Mouse (Mus musculus): ENCODE measurements at regions not wholly inside any gene's neighbourhood (a gene's known extent, or its start where the extent isn't known, plus 50 kb on each side); places are given as distances from the start of the nearest gene placed in this dataset.

DNA sequence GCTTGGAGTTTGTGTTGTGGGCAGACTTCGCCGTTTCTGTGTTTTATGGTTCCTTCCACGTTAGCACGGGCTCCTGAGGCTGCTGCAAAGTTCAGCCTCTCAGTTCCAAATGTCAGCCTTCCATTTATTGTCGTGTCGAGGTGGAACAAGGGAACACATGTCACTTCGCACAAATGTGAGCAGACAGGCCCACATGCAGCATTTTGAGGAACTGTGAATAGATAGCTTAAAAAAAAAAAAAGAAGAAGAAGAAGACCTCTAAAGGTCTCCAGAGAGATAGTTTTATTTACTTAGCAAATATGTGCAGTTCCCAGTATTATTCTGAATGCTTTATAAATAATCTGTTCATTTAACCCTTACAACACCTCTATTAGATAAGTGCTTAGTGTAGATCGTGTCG, 66.4 kb upstream of the Zc3h12c start:
- Histone ChIP-seq H3K9me3 (ENCODE audit: control insufficient read depth, low read length) (no peaks in the 10 kb centered on the region), H3K27ac (ENCODE audit: low read depth, low read length) (no peak overlapping the region), H3K4me3 (ENCODE audit: low read depth, low read length) (no peak overlapping the region), H3K27me3 (ENCODE audit: control insufficient read depth, insufficient read depth, low read length) (no peaks in the 10 kb centered on the region), H3K9ac (ENCODE audit: low read length) (no peak overlapping the region), H3K36me3 (ENCODE audit: control insufficient read depth, insufficient read depth, low read length) (no peaks in the 10 kb centered on the region), H3K4me2 (ENCODE audit: low read depth) (no peak overlapping the region), H3K4me1 (ENCODE audit: control insufficient read depth, insufficient read depth, low read length) (no peaks in the 10 kb centered on the region)
- ATAC-seq (ENCODE audit: insufficient read depth, low FRiP score, low TSS enrichment) (no peak), DNase-seq (ENCODE audit: low spot score) (no peak)
- WGBS: 73% methylated on average over 9 of the region's 9 CpGs

DNA sequence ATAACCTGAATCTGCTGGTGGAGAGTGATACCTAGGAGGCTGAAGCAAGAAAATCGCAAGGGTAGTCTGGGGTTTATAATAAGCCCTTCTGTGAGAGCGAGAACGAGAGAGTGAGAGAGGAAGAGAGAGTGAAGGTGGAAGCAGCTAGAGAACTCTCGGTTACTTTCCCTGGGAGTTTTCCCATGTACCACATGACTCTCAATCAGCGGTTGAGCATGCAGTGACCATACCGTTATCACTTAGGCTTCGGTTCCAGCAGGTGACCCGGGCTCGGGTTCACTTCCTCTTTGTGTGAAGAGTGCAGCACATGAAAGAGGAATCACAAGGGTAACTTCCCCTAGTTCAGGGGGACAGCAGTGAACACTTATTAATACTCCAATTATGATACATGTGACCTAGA, 61.2 kb upstream of the Zc3h12c start:
- no peak overlapping the region for H3K9ac ChIP-seq (ENCODE audit: low read length)
- H3K36me3 ChIP-seq (ENCODE audit: control insufficient read depth, insufficient read depth, low read length): no peaks in the 10 kb centered on the region
- WGBS: 88% methylated on average over 9 of the region's 9 CpGs
- no peak overlapping the region for H3K4me3 ChIP-seq (ENCODE audit: low read depth, low read length)
- H3K27me3 ChIP-seq (ENCODE audit: control insufficient read depth, insufficient read depth, low read length): no peaks in the 10 kb centered on the region
- ATAC-seq (ENCODE audit: insufficient read depth, low FRiP score, low TSS enrichment): no peak
- H3K9me3 ChIP-seq (ENCODE audit: control insufficient read depth, low read length): no peaks in the 10 kb centered on the region
- no peak overlapping the region for H3K27ac ChIP-seq (ENCODE audit: low read depth, low read length)
- no peak overlapping the region for H3K4me2 ChIP-seq (ENCODE audit: low read depth)
- H3K4me1 ChIP-seq (ENCODE audit: control insufficient read depth, insufficient read depth, low read length): no peaks in the 10 kb centered on the region
- DNase-seq (ENCODE audit: low spot score): no peak

DNA sequence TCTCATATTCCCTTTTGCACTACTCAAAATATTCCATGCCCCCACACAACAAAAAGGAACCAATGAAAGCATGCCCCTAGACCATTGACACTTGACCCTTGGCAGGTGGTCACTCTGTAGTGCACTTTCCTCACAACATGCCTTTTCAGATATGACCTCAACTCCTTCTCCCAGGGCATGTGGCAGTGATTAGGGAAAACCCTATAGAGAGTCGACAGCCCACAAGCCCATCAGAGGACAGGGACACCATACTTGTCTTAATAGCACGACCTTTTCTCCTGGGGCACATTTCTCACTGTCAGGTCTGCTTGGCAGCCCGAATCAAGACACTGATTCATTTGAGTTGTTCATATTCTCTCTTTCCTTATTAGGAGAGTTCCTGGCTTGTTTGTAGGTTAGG, 57.3 kb upstream of the Zc3h12c start:
- Histone ChIP-seq H3K9ac (ENCODE audit: low read length) (no peak overlapping the region), H3K4me3 (ENCODE audit: low read depth, low read length) (no peak overlapping the region), H3K27me3 (ENCODE audit: control insufficient read depth, insufficient read depth, low read length) (no peaks in the 10 kb centered on the region), H3K4me1 (ENCODE audit: control insufficient read depth, insufficient read depth, low read length) (no peaks in the 10 kb centered on the region; the same call in 1 of the 2 replicates), H3K27ac (ENCODE audit: low read depth, low read length) (no peak overlapping the region), H3K9me3 (ENCODE audit: control insufficient read depth, low read length) (no peaks in the 10 kb centered on the region), H3K36me3 (ENCODE audit: control insufficient read depth, insufficient read depth, low read length) (no peaks in the 10 kb centered on the region), H3K4me2 (ENCODE audit: low read depth) (no peak overlapping the region)
- DNase-seq (ENCODE audit: low spot score) (no peak), ATAC-seq (ENCODE audit: insufficient read depth, low FRiP score, low TSS enrichment) (no peak)
- WGBS: 50% methylated on average over 3 of the region's 3 CpGs

DNA sequence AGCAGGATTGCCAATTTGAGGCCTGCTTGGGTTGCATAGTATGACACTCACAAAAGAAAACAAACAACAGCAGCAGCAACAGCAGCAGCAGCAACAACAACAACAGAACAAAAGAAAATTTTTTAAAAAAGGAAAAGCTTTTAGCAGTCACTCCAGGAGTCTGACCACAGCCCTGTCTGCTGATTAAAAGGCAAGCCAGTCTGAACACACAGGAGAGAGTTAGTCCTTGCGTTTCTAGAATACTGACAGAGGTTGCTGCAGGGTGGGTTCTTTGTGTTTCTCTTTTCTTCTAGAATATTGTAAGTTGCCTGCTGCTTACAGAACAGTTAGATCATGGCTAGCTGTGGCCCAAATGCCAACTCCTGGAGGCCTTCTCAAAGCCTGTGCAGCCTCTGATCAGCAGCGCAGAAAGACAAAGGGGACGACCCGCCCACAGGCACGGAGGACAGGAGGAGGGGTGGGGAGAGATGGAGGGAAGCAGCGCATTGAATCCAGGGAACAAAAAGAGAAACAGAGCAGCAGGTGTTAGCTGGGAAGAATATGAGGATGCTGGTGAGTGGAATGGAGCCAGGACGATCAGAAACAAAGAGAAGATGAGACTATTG, 55.2 kb upstream of the Zc3h12c start:
- Histone ChIP-seq H3K4me1 (ENCODE audit: control insufficient read depth, insufficient read depth, low read length) (no peaks in the 10 kb centered on the region; the same call in 1 of the 2 replicates), H3K9ac (ENCODE audit: low read length) (peak overlapping the region; percentile 45), H3K27me3 (ENCODE audit: control insufficient read depth, insufficient read depth, low read length) (no peaks in the 10 kb centered on the region), H3K27ac (ENCODE audit: low read depth, low read length) (no peak overlapping the region), H3K9me3 (ENCODE audit: control insufficient read depth, low read length) (no peaks in the 10 kb centered on the region), H3K36me3 (ENCODE audit: control insufficient read depth, insufficient read depth, low read length) (no peaks in the 10 kb centered on the region), H3K4me3 (ENCODE audit: low read depth, low read length) (no peak overlapping the region), H3K4me2 (ENCODE audit: low read depth) (0 out of 2 replicates have a peak overlapping the region, but pooled peaks have one; percentile 21)
- DNase-seq (ENCODE audit: low spot score) (peak; percentile 69), ATAC-seq (ENCODE audit: insufficient read depth, low FRiP score, low TSS enrichment) (peak; percentile 83; the same call in 1 of the 2 replicates)
- 15% methylated on average over 7 of the region's 7 CpGs for WGBS
